Mouse (Mus musculus): Measurements from ENCODE around the gene Olfr320. TPM values are rescaled to one million over a fixed set of nuclear protein-coding genes. Genes with fewer than 3 reads are reported as not detected.
"Not testable (repeated sequence)": the region's sequence is repeated elsewhere in the genome, so short reads cannot be mapped to it uniquely, and the experiment has no call there.

Gene Olfr320
- total RNA-seq (2021): not detected
- long read RNA-seq, experiment 1: 0 reads
- long read RNA-seq, experiment 2: 0 reads

DNA sequence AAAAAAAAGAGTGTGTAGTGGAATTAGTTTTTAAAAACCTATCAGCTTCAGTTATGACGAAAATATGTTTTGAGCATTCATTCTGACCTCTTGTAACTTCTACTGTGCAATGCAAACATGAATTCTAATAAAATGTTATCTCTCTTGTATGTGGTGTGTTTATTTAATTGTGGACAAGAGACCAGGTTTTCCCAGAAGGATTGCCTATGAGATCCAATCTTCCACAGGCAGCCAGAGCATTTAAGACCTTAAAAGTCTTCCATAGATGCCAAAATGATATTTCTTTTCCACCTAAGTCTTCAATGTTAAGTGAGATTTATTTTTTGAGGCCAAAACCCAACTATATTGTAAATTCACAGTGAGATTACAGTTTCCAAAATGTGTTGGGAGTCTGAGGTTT lies at the start of gene Olfr320:
TSS of gene Olfr320 (plus strand) at position 301 of the 400 bp plus-strand sequence.
- DNase-seq (ENCODE audit: low spot score in 2 of 2): no peak

- DNase-seq (ENCODE audit: low spot score in 2 of 2): no peak
Measured at GRCm38 (mm10) chr11:58634878-58635277, 46.0 kb upstream of the Olfr320 start.

GRCm38 (mm10) chr11:58636376-58636977 lies 44.4 kb upstream of the Olfr320 start:
- peak; percentile 28 to 29 for DNase-seq (ENCODE audit: low spot score in 2 of 2)

- DNase-seq (ENCODE audit: low spot score in 2 of 2): no peak
Measured at GRCm38 (mm10) chr11:58638176-58638701, 42.7 kb upstream of the Olfr320 start.

GRCm38 (mm10) chr11:58640272-58640867 lies 40.5 kb upstream of the Olfr320 start, which contains the start of gene Trim58:
Trim58 (plus strand) TSS chr11:58640465.
- DNase-seq (ENCODE audit: low spot score in 2 of 2): peak in 1 of 2 experiments; percentile 2

DNA sequence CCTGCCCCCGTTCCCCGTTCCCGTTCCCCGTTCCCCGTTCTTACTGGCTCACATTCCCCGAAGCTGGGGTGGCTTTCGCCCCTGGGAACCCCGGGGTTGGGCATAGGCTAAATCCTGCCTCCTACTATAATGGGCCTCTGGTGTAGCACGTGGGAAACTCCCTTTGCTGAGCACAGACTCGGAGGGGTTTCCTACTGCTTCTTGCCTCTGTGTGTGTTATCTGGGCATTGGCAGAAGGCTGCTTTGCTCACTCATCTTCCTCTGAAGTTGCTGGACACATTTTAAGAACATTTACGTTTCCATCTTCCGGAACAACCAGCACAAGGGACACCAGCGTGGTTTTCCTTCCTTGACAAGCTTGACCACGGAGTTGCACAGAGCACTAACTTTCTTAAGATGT lies 39.8 kb upstream of the Olfr320 start:
- no peak for DNase-seq (ENCODE audit: low spot score in 2 of 2)

DNA sequence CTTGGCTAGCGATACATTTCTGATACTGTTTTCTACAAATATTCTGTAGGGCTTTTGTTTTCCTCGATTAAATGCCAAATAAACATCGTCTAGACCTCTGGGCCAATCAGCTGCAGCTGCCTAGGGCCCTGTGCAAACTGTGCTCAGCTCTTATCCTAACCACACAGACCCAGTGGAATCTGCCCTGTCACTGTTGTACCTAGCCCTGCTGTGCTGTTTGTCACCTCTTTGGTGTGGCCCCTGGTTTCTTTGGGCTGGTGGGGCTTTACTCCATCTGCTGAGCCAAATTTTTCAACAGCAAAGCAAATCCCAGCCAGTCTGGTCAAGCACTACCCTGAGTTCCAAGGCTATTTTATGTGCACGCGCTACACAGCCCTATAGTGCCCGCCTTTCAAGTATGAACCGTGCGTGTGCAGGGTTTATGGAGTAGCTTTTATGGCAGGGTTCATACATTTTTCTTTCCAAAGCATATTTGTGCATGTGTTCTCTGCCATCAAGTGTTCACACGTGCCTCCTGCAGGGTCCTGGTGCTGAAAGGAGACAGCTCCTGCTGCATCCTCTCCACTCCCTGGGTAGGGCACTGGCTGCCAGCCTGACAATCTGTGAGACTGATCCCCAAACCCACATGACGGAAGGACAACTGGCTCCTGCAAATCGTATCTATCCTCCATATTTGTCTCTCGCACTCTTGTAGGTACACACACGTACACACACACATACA lies 39.1 kb upstream of the Olfr320 start:
- DNase-seq (ENCODE audit: low spot score in 2 of 2): no peak

- DNase-seq (ENCODE audit: low spot score in 2 of 2): peak; percentile 21 to 43
Measured at GRCm38 (mm10) chr11:58643350-58643749, 37.5 kb upstream of the Olfr320 start.

- no peak for DNase-seq (ENCODE audit: low spot score in 2 of 2)
Measured at GRCm38 (mm10) chr11:58655151-58655550, 25.7 kb upstream of the Olfr320 start.

DNA sequence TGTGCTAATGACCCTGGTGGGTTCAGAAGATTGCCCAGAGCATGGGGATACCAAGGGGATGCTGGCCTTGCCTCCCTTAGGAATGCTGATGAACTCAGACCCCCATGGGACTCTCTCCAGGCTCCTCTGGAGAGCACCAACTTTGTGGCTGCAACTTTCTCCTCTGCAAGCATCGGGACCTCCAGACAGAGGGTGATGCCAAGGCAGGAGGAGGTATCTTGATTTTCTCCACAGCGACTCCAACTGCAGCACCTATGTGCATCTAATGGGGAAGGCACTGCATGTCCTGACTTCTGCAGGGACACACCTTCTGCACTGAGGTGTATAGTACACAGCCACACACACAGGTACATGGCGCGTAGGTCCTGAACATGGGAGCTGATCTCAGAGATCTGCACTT lies 22.3 kb upstream of the Olfr320 start, which contains the start of gene Olfr322:
TSS of gene Olfr322 (plus strand) at position 187 of the 400 bp plus-strand sequence.
- no peak for DNase-seq (ENCODE audit: low spot score in 2 of 2)

DNA sequence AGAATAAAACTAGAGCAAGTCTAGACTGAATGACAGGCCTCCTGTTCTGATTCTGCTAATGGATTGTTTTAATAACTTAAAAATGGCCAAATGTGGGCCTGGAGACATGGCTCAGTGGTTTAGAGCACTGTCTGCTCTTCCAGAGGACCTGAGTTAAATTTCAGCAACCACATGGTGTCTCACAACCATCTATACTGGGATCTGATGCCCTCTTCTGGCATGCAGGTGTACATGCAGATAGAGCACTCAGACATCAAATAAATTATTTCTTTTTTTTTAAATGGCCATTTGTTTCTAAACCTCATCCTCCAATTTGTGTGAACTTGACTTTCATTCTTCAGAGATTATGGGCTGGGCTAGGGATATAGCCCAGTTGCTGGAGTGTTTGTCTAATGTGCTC lies 11.6 kb upstream of the Olfr320 start:
- DNase-seq (ENCODE audit: low spot score in 2 of 2): no peak

- DNase-seq (ENCODE audit: low spot score in 2 of 2): no peak
Measured at GRCm38 (mm10) chr11:58671825-58672224, 9.1 kb upstream of the Olfr320 start.

GRCm38 (mm10) chr11:58698862-58699261 lies 18.0 kb downstream of the Olfr320 start, which contains the start of gene Olfr319:
Olfr319 (plus strand) TSS chr11:58699162.
- no peak for DNase-seq (ENCODE audit: low spot score in 2 of 2)

GRCm38 (mm10) chr11:58709086-58709485 lies 28.2 kb downstream of the Olfr320 start:
- DNase-seq (ENCODE audit: low spot score in 2 of 2): no peak

DNA sequence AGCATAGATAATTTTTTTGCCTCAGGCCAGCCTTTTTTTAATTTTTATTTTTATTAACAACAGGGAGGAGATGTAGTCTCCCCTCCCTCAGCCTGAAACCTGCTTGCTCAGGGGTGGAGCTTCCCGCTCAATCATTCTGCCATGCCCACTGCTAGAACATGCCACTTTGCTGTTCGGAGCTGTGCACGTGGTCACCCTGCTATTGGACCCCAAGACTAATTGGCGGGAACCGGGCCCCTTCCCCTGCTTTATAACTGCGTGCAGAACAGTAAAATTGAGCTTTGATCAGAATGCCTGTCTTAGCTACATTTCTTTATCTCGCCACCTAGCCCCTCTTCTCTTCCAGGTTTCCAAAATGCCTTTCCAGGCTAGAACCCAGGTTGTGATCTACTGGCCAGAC lies 36.8 kb downstream of the Olfr320 start:
- not testable (repeated sequence) for DNase-seq (ENCODE audit: low spot score in 2 of 2)

- DNase-seq (ENCODE audit: low spot score in 2 of 2): no peak
Measured at GRCm38 (mm10) chr11:58719701-58720100, 38.8 kb downstream of the Olfr320 start.

DNA sequence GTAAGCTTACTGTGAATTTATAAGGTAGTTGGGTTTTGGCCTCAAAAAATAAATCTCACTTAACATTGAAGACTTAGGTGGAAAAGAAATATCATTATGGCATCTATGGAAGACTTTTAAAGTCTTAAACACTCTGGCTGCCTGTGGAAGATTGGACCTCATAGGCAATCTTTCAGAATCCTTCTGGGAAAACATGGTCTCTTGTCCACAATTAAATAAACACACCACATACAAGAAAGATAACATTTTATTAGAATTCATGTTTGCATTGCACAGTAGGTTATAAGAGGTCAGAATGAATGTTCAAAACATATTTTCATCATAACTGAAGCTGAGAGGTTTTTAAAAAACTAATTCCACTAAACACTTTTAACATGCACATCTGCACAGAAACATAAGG lies 43.0 kb downstream of the Olfr320 start, which contains the start of gene Olfr318:
TSS of gene Olfr318 (minus strand) at position 101 of the 400 bp plus-strand sequence.
- DNase-seq (ENCODE audit: low spot score in 2 of 2): no peak

DNA sequence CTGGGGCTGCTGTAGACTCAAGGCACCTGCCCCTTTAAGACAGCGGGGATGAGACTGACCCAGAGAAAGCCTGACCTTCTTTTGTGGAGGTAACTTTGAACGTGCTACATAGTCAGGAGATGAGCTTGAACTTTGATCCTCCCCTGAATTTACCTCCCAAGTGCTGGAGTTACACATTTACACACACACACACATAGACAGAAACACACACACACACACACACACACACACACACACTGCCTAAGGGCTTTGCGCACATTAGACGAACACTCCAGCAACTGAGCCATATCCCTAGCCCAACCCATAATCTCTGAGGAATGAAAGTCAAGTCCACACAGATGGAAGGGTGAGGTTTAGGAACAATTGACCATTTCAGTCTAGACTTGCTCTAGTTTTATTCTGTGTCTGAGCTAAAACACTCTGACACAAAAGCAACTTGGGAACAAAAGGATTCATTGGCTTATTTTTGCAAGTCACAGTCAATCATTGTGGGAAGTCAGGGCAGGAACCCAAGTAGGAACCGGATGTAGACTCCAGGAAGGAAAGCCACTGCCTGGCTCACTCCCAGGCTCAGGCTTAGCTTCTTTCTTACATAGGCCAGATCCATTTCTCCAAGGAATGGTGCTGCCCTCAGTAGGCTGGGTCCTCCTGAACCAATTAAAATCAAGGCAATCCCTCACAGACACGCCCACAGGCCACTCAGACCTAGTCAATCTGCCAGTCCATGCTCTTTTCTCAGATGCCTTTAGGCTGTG lies 47.2 kb downstream of the Olfr320 start:
- DNase-seq (ENCODE audit: low spot score in 2 of 2): not testable (repeated sequence)

- DNase-seq (ENCODE audit: low spot score in 2 of 2): peak; percentile 9 to 30
Measured at GRCm38 (mm10) chr11:58733372-58733771, 52.5 kb downstream of the Olfr320 start.
